Mouse (Mus musculus) kidney, adult 8-10 months (tissue): ENCODE measurements around the gene Steap3.
A peak's percentile ranks its signal among the peaks of the same experiment; 100 is the strongest.

Experiments
- DNase-seq, 2 experiments: peaks; one replicate each; pipeline ENCODE4 v3.0.0; 2022

The Steap3 gene

GRCm38 (mm10) chr1:120197189-120197588, 75.3 kb downstream of the Steap3 start:
- peak; percentile 38 to 75 for DNase-seq

- no peak for DNase-seq
Observed at GRCm38 (mm10) chr1:120196724-120197123, 75.8 kb downstream of the Steap3 start.

DNA sequence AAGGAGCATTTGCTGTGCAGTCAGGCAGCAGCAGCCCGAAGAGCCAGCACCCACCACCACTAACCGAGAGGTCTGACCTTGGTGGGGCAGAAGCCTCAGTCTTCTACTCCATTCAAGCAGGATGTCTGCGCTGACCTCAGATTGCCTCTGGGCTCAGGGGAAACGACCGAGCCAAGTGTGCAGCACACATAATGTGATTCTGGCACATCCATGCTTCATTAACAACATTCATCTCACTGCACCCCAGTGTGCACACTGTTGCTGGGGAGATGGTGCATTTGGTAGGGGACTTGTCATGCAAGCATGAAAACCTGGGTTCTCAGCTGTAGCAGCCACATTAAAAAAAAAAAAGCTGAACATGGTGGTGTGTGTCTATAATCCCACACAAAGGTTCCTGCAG, 76.6 kb downstream of the Steap3 start:
- DNase-seq: no peak

DNA sequence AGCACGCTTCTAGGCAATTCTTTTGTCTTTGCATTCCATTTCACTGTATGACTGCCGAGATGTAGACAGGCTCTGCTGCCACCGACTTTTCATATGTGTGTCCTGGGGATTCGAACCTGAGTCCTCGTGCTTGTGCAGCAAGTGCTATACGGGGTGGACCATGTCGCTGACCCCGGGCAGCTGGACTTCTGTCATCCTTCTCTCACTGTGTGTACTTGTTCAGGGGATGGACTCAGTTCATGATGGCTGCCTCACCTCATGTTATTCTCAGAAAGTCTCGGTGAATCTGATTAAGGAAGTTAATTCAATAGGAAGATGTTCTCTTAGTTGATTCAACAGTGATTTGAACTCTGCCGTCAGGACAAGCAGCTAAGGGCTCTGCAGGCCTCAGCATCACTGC, 78.9 kb downstream of the Steap3 start:
- DNase-seq: no peak

DNA sequence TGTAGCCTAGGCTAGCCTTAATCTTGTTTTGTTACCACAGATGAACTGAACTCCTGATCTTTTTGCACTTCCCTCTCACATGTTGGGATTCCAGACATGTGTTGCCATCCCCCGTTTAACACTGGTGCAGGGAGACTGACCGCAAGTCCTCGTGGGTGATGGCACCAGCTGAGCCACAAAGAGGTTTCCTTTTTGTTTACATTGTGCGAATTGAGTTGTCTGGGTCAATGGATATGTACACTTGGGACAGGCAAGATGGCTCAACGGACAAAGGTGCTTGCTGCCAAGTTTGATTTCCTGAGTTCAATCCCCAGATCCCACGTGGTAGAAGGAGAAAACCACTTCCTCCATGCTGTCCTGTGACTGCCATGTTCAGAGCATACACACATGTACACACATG, 80.2 kb downstream of the Steap3 start:
- no peak for DNase-seq

- DNase-seq: no peak
Observed at GRCm38 (mm10) chr1:120190946-120191345, 81.6 kb downstream of the Steap3 start.

GRCm38 (mm10) chr1:120190300-120190699, 82.2 kb downstream of the Steap3 start:
- DNase-seq: no peak

DNA sequence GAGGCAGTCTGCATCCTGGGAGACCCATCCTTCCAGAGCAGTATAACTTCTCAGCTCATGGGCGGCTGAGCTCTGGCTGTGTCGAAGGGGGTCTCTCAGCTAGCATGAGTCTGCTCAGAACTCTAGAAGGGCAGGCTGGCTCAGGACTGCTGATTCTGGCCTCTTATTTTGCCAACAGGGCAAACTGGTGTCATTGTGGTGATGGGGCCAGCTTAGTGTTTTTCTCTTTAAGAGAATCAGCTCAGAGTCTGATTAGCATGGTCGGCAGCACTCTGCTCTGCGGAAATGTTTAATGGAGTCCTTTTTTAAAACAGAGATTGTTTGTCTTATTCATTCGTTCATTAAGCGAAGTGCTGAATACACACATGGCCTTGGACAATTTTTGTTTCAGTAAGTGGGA, 83.3 kb downstream of the Steap3 start:
- no peak for DNase-seq

DNA sequence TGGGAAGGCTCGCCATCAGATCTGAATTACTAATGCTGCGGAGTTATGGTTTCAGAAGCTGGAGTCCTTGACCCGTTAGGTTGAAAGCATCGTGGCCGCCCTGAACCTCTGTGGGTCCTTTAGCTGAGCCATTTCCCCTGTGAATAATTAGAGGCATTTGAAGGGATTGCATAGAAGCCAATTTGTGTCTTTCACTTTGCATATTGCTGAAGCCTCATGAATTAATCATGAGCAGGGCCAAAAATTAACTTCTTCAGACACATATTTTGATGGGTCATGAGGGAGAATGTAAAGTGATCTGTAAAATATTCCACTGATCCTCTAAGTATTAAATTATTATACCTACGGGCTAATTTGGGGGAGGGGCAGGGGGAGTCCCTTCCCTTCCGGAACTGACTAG, 85.4 kb downstream of the Steap3 start:
- peak in 1 of 2 experiments; percentile 23 for DNase-seq

GRCm38 (mm10) chr1:120186655-120187054, 85.8 kb downstream of the Steap3 start:
- DNase-seq: no peak

- DNase-seq: no peak
Observed at GRCm38 (mm10) chr1:120186204-120186603, 86.3 kb downstream of the Steap3 start.

DNA sequence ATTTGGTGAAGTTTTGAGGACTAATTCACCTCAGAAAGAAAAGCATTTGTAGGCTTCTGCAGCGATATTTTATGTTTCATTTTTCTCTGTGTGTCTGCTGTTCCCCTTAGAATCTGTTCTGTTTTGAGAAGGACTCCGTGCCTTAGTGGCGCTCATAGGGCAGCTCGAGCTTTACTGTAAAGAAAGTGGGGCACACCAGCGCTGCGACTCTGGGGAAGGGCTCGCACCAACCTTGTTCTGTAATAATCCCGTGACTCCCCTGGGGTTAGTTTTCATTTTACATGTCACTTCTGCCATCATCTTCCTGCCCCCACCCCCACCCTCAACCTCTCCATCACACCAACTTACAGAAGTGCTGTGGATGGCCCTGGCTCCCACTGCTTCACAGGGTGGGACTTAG, 95.4 kb downstream of the Steap3 start:
- DNase-seq: no peak

DNA sequence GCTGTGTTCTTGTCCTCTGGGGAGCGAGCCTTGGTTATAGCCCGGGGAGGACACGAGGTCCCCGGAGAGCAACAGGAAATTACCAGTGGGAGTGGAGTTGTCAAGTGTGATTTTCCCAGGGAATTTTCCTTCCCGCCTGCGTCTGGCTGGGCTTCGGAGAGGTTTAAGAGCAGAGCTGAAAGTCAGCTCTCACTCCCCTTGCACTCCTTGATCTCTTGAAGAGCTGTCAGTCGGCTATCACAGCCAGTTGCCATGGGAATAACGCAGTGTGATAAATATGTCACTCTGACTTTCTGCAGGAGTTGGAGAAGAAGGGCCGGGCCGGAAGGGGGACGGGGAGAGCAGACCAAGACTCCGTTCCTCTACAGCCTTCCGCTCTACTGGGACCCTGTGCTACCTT, 96.2 kb downstream of the Steap3 start:
- peak; percentile 18 to 20 for DNase-seq

GRCm38 (mm10) chr1:120174991-120175390, 97.5 kb downstream of the Steap3 start:
- no peak for DNase-seq

- DNase-seq: peak in 1 of 2 experiments; percentile 26
Observed at GRCm38 (mm10) chr1:120171819-120172521, 100.5 kb downstream of the Steap3 start.

GRCm38 (mm10) chr1:120170307-120170706, 102.2 kb downstream of the Steap3 start:
- DNase-seq: no peak

- DNase-seq: no peak
Observed at GRCm38 (mm10) chr1:120168674-120169073, 103.8 kb downstream of the Steap3 start.

DNA sequence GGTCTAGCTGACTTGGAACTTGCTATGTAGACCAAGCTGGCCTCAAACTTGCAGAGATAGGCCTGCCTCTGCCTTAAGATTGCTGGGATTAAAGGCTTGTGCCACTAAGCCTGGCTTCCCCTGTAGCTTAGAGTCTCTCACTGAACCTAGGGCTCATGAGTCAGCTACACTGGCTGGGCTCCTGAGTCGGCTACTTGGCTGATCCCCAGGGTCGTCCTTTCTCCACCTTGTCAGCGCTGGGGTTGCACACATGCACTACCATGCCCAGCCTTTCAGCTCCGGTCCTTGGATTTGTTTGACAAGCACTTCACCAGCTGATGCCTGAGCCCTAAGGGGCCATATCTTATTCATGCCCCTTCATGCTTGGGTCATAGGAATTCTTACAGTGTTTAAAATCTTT, 104.5 kb downstream of the Steap3 start:
- no peak for DNase-seq

DNA sequence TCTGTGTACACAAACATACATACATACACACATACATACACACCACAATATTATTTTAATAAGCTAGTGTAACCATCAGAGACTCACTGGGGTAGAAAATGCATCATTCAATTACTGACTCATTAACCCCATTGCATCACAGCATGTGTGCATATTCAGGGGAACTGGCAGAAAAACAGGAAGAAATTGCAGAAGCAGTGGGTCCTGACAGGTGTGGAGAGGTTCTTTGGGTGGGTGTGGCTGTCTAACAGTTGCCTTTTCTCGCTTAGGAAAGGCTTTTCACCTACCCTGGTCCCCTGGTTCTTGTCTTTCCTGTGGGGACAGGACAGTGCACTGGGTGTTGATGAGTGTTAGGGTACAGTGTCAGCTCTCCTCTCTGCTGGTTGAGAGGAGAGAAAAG, 109.9 kb downstream of the Steap3 start:
- DNase-seq: no peak

GRCm38 (mm10) chr1:120161502-120161901, 111.0 kb downstream of the Steap3 start:
- no peak for DNase-seq

DNA sequence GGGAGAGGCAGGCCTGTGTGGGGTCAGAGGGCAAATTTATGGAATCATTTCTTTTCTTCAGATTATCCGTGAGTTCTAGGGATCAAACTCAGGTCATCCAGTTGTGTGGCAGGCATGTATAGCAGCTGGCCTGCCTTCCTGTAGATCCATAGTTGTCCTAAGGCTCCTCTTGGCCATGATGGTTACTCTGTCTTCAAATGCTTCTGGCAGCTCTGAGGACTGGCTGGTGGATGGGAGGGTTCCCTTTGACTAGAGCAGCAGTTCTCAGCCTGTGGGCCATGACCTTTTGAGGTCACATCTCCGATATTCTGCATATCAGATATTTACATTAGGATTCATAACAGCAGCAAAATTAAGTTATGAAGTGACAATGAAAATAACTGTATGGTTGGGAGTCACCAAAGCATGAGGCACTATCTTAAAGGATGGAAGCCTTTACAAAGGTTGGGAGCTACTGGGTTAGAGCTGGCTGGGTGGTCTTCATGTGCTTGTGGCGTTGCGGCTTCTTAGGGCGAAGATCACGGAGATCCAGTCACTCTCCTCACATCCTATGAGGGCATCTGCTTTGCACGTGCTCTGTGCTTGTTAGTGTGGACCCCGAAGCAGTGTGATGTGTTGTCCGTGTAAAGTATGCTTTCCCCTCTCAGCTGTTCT, 113.9 kb downstream of the Steap3 start:
- DNase-seq: no peak

DNA sequence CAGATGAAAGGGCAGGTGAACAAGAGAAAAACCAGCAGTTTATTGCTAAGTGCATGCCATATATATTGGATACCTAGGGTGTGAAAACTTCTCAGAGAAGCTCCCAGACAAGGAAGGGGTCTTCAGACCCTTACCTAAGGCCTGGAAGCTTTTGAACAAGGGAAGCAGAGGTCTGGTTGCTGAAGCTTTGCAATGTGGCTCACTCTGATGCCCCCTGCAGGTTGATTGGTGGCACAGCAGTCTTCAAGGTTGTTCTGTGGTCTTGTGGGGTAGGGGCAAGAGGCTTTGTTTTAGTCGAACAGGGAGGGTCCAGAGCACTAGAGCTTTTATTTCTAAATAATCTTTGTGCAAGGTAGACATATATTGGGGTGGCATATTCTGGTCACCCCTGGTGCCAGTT, 117.2 kb downstream of the Steap3 start:
- peak in 1 of 2 experiments; percentile 15 for DNase-seq

GRCm38 (mm10) chr1:120154232-120154631, 118.3 kb downstream of the Steap3 start:
- peak in 1 of 2 experiments; percentile 40 for DNase-seq

- no peak for DNase-seq
Observed at GRCm38 (mm10) chr1:120146994-120147393, 125.5 kb downstream of the Steap3 start.
